Mouse (Mus musculus) mesoderm, embryonic 11.5 days (tissue): ENCODE results near the gene Etv3.
"Not testable (repeated sequence)": the region's sequence is repeated elsewhere in the genome, so short reads cannot be mapped to it uniquely, and the experiment has no call there.

Experiments
- DNase-seq: peaks from one replicate; pipeline ENCODE4 v3.0.0-alpha.2; 2012; ENCODE audit warnings: low read depth, low spot score

Etv3 gene

DNA sequence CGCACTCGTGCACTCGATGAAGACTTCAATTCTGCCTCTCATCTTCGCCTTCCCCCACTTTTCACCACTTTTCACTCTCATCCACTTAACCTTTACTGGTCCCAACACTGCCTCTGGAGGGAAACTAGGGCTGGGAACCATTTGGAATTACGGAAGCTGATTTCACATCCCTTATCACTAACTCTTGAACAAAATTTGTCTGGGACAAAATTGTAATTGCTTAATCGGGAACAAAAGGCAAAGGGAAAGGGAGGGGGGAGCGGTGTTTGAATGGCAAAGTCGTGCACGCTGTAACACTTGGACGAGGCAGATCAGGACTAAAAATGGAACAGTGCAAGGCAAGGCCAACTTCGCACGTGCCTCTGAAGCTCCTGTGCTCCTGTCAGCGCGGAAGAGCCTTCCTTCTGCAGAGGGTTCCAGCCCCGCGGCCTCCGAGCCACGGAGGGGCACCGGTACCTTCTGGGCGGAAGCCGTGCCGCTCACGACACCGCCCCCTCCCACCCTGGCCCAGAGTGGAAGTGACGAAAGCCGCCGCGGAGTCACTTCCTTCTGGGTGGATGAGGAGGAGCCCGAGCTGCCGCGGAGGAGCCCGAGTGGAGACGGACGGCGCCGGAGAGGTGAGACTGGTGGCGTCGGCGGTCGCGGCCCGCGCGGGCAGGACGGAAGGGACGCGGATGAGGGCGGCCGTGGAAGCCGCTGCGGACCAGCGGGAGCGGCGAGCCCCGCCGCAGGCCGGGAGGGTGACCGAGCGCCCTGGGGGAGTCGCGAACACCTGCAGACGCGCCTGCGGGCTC, at the start of gene Etv3:
TSS of gene Etv3 (plus strand) at position 365 of the 794 bp plus-strand sequence.
- DNase-seq, result peak; percentile 88

GRCm38 (mm10) chr3:87477948-87478347, 47.3 kb upstream of the Etv3 start:
- not testable (repeated sequence) for DNase-seq

- DNase-seq, result not testable (repeated sequence)
Measured at GRCm38 (mm10) chr3:87478596-87478995, 46.6 kb upstream of the Etv3 start.

DNA sequence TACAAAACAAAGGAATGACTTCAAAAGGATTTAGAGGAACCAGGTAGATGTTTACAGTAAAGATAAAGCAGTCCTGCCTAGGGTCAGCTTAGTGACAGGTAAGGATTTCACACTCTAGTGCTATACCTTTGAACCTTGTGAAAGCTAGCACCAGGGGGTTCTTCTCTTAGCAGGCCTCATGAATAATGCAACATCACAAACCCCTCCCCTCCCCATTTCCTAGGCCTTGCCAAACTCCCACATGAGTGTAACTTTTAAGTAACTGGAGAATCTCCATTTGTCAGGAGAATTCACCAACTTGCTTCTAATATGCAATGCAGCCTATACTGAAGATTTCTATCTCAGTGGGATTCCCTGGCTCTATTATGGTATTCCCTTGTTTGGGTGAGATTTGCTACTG, 46.0 kb upstream of the Etv3 start:
- not testable (repeated sequence) for DNase-seq

- no peak for DNase-seq
Measured at GRCm38 (mm10) chr3:87487392-87487791, 37.8 kb upstream of the Etv3 start.

- no peak for DNase-seq
Measured at GRCm38 (mm10) chr3:87487911-87488310, 37.3 kb upstream of the Etv3 start.

- no peak for DNase-seq
Measured at GRCm38 (mm10) chr3:87498266-87498665, 26.9 kb upstream of the Etv3 start.

DNA sequence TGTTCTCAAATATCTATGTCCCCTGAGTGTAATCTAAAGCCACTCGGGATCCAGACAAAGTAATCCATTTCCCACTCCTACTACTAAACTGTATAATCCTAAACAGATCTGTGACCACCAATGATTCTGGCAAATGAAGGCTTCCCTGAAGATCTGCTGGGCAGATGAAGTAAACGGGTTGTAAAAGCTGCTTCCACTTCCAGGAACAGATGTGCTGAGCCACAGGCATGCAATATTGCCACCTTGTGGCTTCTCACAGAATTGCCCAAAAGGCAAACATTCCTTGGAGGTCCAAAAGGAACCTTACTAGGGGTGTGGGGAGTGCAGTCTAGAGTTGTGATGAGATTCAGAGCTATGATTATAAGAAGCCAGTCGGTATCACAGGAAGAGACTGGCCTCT, 26.1 kb upstream of the Etv3 start:
- peak; percentile 85 for DNase-seq

DNA sequence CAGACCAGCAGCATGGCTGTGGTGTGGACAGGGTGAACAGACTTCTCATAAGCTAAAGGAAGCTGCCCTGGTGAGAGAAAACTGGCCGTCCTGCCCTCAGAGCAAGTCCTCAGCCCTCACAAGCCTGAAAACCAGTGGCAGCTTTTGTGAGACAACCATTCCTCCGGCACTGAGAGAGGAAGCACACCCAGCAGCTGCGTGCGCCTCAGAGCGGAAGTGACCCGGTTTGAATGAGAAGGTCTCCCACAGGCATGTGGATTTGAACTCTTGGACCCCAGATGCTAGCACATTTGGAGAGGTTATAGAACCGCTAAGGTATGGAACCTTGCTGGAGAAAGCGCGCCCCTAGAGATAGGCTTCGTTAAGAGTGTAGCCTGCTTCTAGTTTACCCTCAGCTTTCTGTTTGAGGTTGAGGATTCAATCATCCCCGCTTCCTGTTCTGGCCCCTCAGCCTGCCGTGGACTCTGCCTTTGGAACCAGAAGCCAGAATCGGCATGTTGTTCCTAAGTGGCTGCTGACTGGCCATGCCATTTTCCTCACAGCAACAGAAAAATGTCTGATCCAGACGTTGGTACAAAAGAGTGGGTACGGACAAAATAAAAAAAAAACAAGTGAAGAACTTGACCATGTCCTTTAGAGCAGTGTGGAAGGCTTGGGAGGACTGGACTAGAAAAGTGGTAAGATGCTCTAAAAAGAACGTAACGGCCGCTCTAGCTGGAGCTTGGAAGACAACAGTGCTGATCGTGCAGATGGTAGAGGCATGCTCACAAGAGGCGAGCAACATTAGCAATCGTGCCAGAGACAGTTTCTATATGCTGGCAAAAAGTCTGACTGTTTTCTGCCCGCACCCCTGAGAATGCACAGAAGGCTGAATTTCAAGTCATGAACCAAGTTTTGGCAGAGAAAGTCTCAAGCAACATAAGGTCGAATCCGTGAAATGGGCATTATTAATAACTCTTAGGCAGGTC, 24.8 kb upstream of the Etv3 start:
- DNase-seq, result no peak

DNA sequence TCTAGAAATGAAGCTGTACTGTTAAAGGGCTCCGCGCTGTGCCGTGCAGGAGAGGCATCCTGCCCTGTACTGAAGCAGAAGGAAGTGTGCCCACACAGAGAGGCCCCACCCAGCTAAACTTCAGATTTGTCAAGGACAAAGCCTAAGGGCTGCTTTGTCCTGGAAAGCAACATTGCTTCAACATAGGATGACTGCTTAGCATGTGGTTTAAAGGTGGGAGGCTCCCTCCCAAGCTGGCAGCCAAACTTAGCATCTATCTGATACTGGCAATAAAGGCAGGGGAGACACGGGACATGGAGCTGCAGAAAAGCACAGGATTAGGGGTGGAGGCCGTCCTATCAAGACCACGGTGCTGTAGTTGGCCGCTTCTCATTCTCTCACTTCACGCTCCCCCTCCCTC, 24.1 kb upstream of the Etv3 start:
- no peak for DNase-seq

GRCm38 (mm10) chr3:87502771-87503170, 22.4 kb upstream of the Etv3 start:
- DNase-seq, result no peak

GRCm38 (mm10) chr3:87504330-87504729, 20.9 kb upstream of the Etv3 start:
- DNase-seq, result peak; percentile 67

GRCm38 (mm10) chr3:87504749-87505425, 20.3 kb upstream of the Etv3 start:
- DNase-seq, result no peak

DNA sequence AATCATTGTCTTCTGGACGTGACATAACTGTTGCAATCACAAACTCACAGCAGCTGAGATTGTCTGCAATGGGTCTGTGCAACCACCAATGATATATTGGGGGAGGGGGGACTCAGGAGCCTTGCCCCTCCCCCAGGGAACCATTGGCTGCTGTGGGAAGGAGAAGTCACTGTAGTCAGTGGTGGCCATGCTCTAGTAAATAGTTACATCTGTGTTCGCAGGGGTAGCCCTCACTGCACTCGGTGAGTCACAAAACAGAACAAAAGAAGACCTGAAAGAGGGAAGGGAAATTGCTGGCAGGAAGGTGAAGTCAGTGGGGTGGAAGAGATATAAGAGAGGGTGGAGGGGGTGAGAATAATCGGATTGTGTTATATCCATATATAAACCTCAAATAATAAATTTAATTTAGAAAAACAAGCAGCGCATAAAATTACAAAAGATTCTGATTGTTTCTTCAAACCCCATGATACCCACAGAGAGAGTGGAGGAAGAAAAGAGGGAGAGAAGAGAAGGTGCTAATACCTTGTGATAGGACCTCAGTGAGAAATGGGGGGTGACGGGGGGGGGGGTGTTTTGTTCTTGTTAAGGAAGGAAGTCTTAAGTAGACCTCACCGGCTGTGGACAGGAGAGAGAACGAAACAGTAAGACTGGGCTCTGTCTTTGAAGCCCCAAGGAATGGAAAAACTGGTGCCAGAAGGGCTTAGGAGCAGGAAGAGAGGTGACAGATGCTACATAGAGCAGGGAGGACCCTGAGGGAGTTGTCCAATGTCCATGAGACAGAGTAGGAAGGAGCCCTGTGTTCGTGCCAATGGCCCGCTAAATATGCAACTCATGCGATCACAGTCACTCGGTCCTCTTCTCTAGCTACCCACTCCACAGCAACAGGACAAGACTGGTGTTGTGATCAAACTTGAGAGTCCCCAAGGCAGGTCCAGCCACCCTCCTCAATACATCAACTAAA, 18.5 kb upstream of the Etv3 start:
- no peak for DNase-seq

- DNase-seq, result peak; percentile 89
Measured at GRCm38 (mm10) chr3:87508205-87508901, 16.9 kb upstream of the Etv3 start.

DNA sequence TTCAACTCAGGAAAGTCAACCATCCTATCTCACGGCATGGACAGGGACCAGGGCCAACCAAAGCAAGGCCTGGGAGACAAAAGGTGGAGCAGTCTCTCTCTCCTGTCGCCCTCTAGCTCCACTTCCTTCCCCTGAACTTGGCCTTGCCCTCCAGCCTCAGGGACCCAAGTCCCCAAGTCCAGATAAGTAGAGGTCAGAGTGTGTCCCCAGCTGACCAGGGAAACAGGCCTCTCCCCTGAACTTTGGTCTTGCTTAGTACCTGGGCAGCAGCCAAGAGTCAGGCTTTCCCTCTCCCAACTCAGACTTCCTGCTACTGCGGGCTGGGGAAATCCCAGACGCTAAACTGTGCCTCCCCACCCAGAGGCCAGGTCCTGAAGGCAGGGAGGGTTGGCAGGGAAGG, 16.1 kb upstream of the Etv3 start:
- DNase-seq, result no peak

- no peak for DNase-seq
Measured at GRCm38 (mm10) chr3:87510832-87511231, 14.4 kb upstream of the Etv3 start.

DNA sequence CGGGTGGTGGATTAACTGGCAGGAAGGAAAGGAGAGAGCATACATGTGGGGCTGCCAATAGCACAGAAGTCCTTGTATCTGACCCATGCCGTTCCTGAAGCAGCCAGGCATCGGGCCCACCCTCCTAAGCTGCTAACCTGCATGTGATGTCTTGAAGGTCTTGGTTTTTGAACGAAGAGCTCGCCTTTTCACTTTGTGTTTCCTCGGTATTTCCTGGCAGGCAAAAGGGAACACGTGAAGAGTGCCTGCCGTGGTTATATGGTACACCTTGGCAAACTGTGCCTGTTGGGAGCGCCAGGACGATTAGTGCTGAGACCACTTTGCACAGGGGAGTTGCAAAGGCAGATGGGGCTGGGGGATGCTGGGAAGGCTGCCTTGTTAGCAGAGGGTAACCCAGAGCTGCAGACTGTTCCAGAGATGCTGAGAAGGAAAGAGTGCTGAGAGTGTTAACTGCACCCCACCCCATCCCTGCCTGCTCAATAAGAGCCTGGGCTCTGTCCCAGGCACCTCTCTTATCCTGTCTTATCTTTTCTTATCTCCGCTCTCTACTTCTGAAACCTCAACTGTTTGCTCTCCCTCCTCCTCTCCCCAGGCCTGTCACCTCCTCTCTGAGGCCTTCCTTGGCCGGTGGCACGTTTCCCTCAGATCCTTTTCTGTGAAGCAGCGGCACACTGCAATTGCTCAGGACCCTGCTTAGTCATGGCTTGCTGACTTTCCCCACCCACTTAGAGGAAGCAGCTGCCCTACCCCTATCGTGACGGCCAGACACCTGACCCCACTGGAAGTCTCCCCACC, 13.0 kb upstream of the Etv3 start:
- no peak for DNase-seq

- no peak for DNase-seq
Measured at GRCm38 (mm10) chr3:87515567-87516081, 9.6 kb upstream of the Etv3 start.
